Mouse (Mus musculus) embryonic stem cell, embryonic (primary cell): ENCODE results near the gene Wwc2.

ENCODE experiments used
- CTCF ChIA-PET, 4 experiments: fragments of 300-600 bp in 2 of 4; fragments of 350-600 bp in 2 of 4; sonication (Branson Sonifier 250); formaldehyde crosslinking; loops; one replicate each; lab custom pipeline; 2022; ENCODE audit warnings: inconsistent platforms in 2 of 4; lab: Charles Lee
- POLR2A ChIA-PET, 4 experiments: fragments of 300-600 bp in 2 of 4; fragments of 350-600 bp in 2 of 4; sonication (Branson Sonifier 250); formaldehyde crosslinking; loops; one replicate each; lab custom pipeline; 2022; ENCODE audit warnings: antibody characterized with exemption in 4 of 4, inconsistent platforms in 1 of 4; lab: Charles Lee

Gene Wwc2

GRCm38 (mm10) chr8:47935461-47935860, 55.3 kb downstream of the Wwc2 start:
- CTCF ChIA-PET: interaction anchor here in 1 of 4 experiments (0.6 kb wide), 1 partner anchor 88 kb away, joined by 7 read pairs; no protein-coding TSS in a partner anchor
- POLR2A ChIA-PET: interaction anchor here in 2 of 4 experiments (0.6 to 1.3 kb wide), 2 partner anchors 92 to 332 kb away, joined by 3 read pairs; no protein-coding TSS in a partner anchor

- ChIA-PET POLR2A (interaction anchor here in 3 of 4 experiments (0.6 to 2.8 kb wide), 15 partner anchors 8 to 55 kb away, joined by 3 to 18 read pairs (median 3); no protein-coding TSS in a partner anchor), CTCF (interaction anchor here in 3 of 4 experiments (0.6 to 1.8 kb wide), 7 partner anchors 10 to 271 kb away, joined by 3 to 7 read pairs (median 3); no protein-coding TSS in a partner anchor)
Measured at GRCm38 (mm10) chr8:47933087-47933486, 57.6 kb downstream of the Wwc2 start.

- CTCF ChIA-PET: interaction anchor here in 3 of 4 experiments (0.6 to 1.8 kb wide), 8 partner anchors 9 to 272 kb away, joined by 3 to 7 read pairs (median 3); no protein-coding TSS in a partner anchor
Measured at GRCm38 (mm10) chr8:47932028-47932790, 58.5 kb downstream of the Wwc2 start.

GRCm38 (mm10) chr8:47931371-47931770, 59.4 kb downstream of the Wwc2 start:
- CTCF ChIA-PET: interaction anchor here in 2 of 4 experiments (0.9 to 1.6 kb wide), 4 partner anchors 11 to 85 kb away, joined by 4 to 6 read pairs (median 4); no protein-coding TSS in a partner anchor
- POLR2A ChIA-PET: interaction anchor here in 3 of 4 experiments (0.8 to 2.8 kb wide), 11 partner anchors 9 to 84 kb away, joined by 3 to 18 read pairs (median 4); no protein-coding TSS in a partner anchor

More at GRCm38 (mm10) chr8:47932028-47932790, 58.5 kb downstream of the Wwc2 start:
- POLR2A ChIA-PET: interaction anchor here in 3 of 4 experiments (0.6 to 2.8 kb wide), 18 partner anchors 9 to 63 kb away, joined by 3 to 18 read pairs (median 3); no protein-coding TSS in a partner anchor

- CTCF ChIA-PET: interaction anchor here in 1 of 4 experiments (1.4 kb wide), 1 partner anchor 49 kb away, joined by 4 read pairs; no protein-coding TSS in a partner anchor
Measured at GRCm38 (mm10) chr8:47929615-47930014, 61.1 kb downstream of the Wwc2 start.

GRCm38 (mm10) chr8:47928604-47929185, 62.0 kb downstream of the Wwc2 start:
- CTCF ChIA-PET: interaction anchor here in 1 of 4 experiments (0.6 kb wide), 1 partner anchor 460 kb away, joined by 5 read pairs; no protein-coding TSS in a partner anchor
- POLR2A ChIA-PET: interaction anchor here in 2 of 4 experiments (0.6 to 1.2 kb wide), 5 partner anchors 13 to 127 kb away, joined by 3 to 6 read pairs (median 3); no protein-coding TSS in a partner anchor

More at GRCm38 (mm10) chr8:47929615-47930014, 61.1 kb downstream of the Wwc2 start:
- POLR2A ChIA-PET: interaction anchor here in 2 of 4 experiments (0.7 to 1.2 kb wide), 2 partner anchors 14 to 33 kb away, joined by 3 to 4 read pairs; no protein-coding TSS in a partner anchor

GRCm38 (mm10) chr8:47924921-47925320, 65.8 kb downstream of the Wwc2 start:
- ChIA-PET CTCF (interaction anchor here in 1 of 4 experiments (0.6 kb wide), 1 partner anchor 86 kb away, joined by 6 read pairs; no protein-coding TSS in a partner anchor), POLR2A (interaction anchor here in 2 of 4 experiments (1.1 to 1.8 kb wide), 4 partner anchors 9 to 54 kb away, joined by 3 to 5 read pairs (median 4); no protein-coding TSS in a partner anchor)

GRCm38 (mm10) chr8:47922816-47923215, 67.9 kb downstream of the Wwc2 start:
- POLR2A ChIA-PET: interaction anchor here in 3 of 4 experiments (0.5 to 4.8 kb wide), 10 partner anchors 8 to 213 kb away, joined by 3 to 20 read pairs (median 4); no protein-coding TSS in a partner anchor
- CTCF ChIA-PET: interaction anchor here in 1 of 4 experiments (1.7 kb wide), 1 partner anchor 29 kb away, joined by 6 read pairs; no protein-coding TSS in a partner anchor

- POLR2A ChIA-PET: interaction anchor here in 3 of 4 experiments (0.5 to 4.8 kb wide), 8 partner anchors 9 to 212 kb away, joined by 3 to 20 read pairs (median 6); no protein-coding TSS in a partner anchor
- CTCF ChIA-PET: interaction anchor here in 2 of 4 experiments (1.2 to 2.6 kb wide), 3 partner anchors 10 to 30 kb away, joined by 3 to 7 read pairs (median 6); no protein-coding TSS in a partner anchor
Measured at GRCm38 (mm10) chr8:47922011-47922410, 68.7 kb downstream of the Wwc2 start.

GRCm38 (mm10) chr8:47920575-47921144, 70.1 kb downstream of the Wwc2 start:
- CTCF ChIA-PET: interaction anchor here (0.6 to 2.6 kb wide), 16 partner anchors 10 to 177 kb away, joined by 3 to 7 read pairs (median 4); no protein-coding TSS in a partner anchor
- POLR2A ChIA-PET: interaction anchor here in 3 of 4 experiments (0.5 to 4.8 kb wide), 9 partner anchors 10 to 181 kb away, joined by 3 to 20 read pairs (median 4); partner anchors contain the start of gene Wwc2 (in 1 of the 3)

- POLR2A ChIA-PET: no interaction called here
- CTCF ChIA-PET: no interaction called here
Measured at GRCm38 (mm10) chr8:47917060-47918035, 73.4 kb downstream of the Wwc2 start.

- ChIA-PET POLR2A (interaction anchor here in 3 of 4 experiments (0.5 to 1.4 kb wide), 5 partner anchors 10 to 75 kb away, joined by 3 to 4 read pairs (median 3); partner anchors contain the start of gene Wwc2 (in 1 of the 3)), CTCF (interaction anchor here in 1 of 4 experiments (0.6 kb wide), 1 partner anchor 171 kb away, joined by 6 read pairs; no protein-coding TSS in a partner anchor)
Measured at GRCm38 (mm10) chr8:47915521-47915920, 75.2 kb downstream of the Wwc2 start.

- POLR2A ChIA-PET: interaction anchor here in 2 of 4 experiments (0.5 to 1.4 kb wide), 3 partner anchors 9 to 21 kb away, joined by 3 read pairs; no protein-coding TSS in a partner anchor
- CTCF ChIA-PET: interaction anchor here in 2 of 4 experiments (0.5 to 0.6 kb wide), 3 partner anchors 22 to 170 kb away, joined by 4 to 7 read pairs (median 6); no protein-coding TSS in a partner anchor
Measured at GRCm38 (mm10) chr8:47914946-47915345, 75.8 kb downstream of the Wwc2 start.

GRCm38 (mm10) chr8:47914161-47914560, 76.6 kb downstream of the Wwc2 start:
- CTCF ChIA-PET: no interaction called here
- POLR2A ChIA-PET: interaction anchor here in 1 of 4 experiments (0.9 kb wide), 1 partner anchor 9 kb away, joined by 3 read pairs; no protein-coding TSS in a partner anchor

GRCm38 (mm10) chr8:47913621-47914020, 77.1 kb downstream of the Wwc2 start:
- ChIA-PET POLR2A (no interaction called here), CTCF (no interaction called here)

- ChIA-PET CTCF (no interaction called here), POLR2A (interaction anchor here in 1 of 4 experiments (0.6 to 0.8 kb wide), 2 partner anchors 42 to 188 kb away, joined by 3 read pairs; no protein-coding TSS in a partner anchor)
Measured at GRCm38 (mm10) chr8:47909681-47910080, 81.0 kb downstream of the Wwc2 start.
